Mouse (Mus musculus) lung, adult 2 months (tissue): ENCODE measurements around the gene Arhgap23.

ENCODE experiments used
- CTCF ChIP-seq: fragments of 200-500 bp; IDR thresholded peaks from 2 replicates; pipeline ENCODE4 v1.5.1; 2011; ENCODE audit warnings: mild to moderate bottlenecking, low read length, control low read depth; ENCODE audit not compliant: insufficient read depth
- POLR2A ChIP-seq: fragments of 200-500 bp; IDR thresholded peaks from 2 replicates; pipeline ENCODE4 v1.6.1; 2011; ENCODE audit warnings: low read depth, mild to moderate bottlenecking, control low read depth, low read length, borderline replicate concordance; ENCODE audit errors: extremely low read depth

DNA sequence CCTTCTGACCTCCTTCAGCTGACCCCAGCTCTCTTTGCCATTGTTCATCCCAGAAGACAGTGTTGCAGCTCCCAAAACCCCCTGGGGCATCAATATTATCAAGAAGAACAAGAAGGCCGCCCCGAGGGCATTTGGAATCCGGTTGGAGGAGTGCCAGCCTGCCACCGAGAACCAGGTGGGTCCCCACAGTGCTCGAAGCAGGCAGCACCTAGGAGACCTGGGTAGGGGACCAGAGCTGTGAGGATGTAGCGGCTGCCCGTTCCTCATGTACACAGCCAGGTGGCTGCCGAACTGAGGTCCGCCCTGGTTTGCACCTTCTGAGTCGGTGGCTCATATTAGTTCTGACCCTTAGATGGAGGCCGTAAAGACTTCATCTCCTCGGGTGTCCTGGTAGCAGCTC lies 50.6 kb downstream of the Arhgap23 start:
- TF ChIP-seq CTCF, result no peak
- TF ChIP-seq POLR2A, result no peak
